Mouse (Mus musculus) kidney, adult 2 months (tissue): ENCODE data around the gene Ints11.

ENCODE experiments used
- CTCF ChIP-seq: fragments of 200-500 bp; conservative IDR thresholded peaks from 2 replicates; pipeline ENCODE4 v1.5.1; 2011; ENCODE audit warnings: low read depth, mild to moderate bottlenecking, control low read depth, low read length, moderate library complexity, mixed read lengths; ENCODE audit not compliant: insufficient read depth, insufficient read length
- POLR2A ChIP-seq: fragments of 200-500 bp; IDR thresholded peaks from one replicate; pipeline ENCODE4 v1.6.1; 2011; ENCODE audit warnings: low read depth, low read length, control low read depth

- TF ChIP-seq CTCF (no peak), POLR2A (no peak)
These were observed 45.9 kb upstream of the Ints11 start for GRCm38 (mm10) chr4:155823443-155823842.
